Mouse (Mus musculus) liver, postnatal 0 days (tissue): ENCODE measurements around the gene Otub1. TPM values are rescaled to one million over a fixed set of nuclear protein-coding genes. Genes with fewer than 3 reads are reported as not detected.

Source experiments
- ATAC-seq: fragments of 200-750 bp; cut with Nextera tagmentation; 2 replicates; pipeline ENCODE4 v1.8.0; 2017; ENCODE audit warnings: mild to moderate bottlenecking, moderate library complexity
- DNase-seq: peaks from one replicate; pipeline ENCODE4 v3.0.0-alpha.2; 2016
- H3K27ac ChIP-seq: fragments of 300-500 bp; sonication (generic); 2 replicates; pipeline ENCODE4 v1.5.1; 2014; ENCODE audit warnings: antibody characterized with exemption, moderate library complexity, mild to moderate bottlenecking, low read depth
- H3K27me3 ChIP-seq: fragments of 300-500 bp; sonication (generic); 2 replicates; pipeline ENCODE4 v1.6.1; 2014; ENCODE audit warnings: low read length, control low read depth, mixed read lengths; ENCODE audit not compliant: insufficient read depth
- H3K36me3 ChIP-seq: fragments of 300-500 bp; sonication (generic); replicated peaks from 2 replicates; pipeline ENCODE4 v1.6.1; 2014; ENCODE audit warnings: mild to moderate bottlenecking, control low read depth, low read length, moderate library complexity, mixed read lengths; ENCODE audit not compliant: insufficient read depth
- H3K4me1 ChIP-seq: fragments of 300-500 bp; sonication (generic); 2 replicates; pipeline ENCODE4 v1.6.1; 2014; ENCODE audit warnings: antibody characterized with exemption, mild to moderate bottlenecking, control low read depth; ENCODE audit not compliant: insufficient read depth
- H3K4me2 ChIP-seq: fragments of 300-500 bp; sonication (generic); 2 replicates; pipeline ENCODE4 v1.6.1; 2014; ENCODE audit warnings: low read depth, mild to moderate bottlenecking, low read length, moderate library complexity, mixed read lengths
- H3K4me3 ChIP-seq: fragments of 300-500 bp; sonication (generic); 2 replicates; pipeline ENCODE4 v1.5.1; 2014; ENCODE audit warnings: low read depth, low read length
- H3K9ac ChIP-seq: fragments of 300-500 bp; sonication (generic); replicated peaks from 2 replicates; pipeline ENCODE4 v1.6.1; 2014; ENCODE audit warnings: mild to moderate bottlenecking, moderate library complexity
- H3K9me3 ChIP-seq: fragments of 300-500 bp; sonication (generic); 2 replicates; pipeline ENCODE4 v1.6.1; 2016; ENCODE audit warnings: mild to moderate bottlenecking, control low read depth, low read length, mixed read lengths
- EP300 ChIP-seq: IDR thresholded peaks from 2 replicates; pipeline ENCODE4 v1.6.1; 2016; ENCODE audit warnings: antibody characterized with exemption, low read depth, mild to moderate bottlenecking
- WGBS: fragments of 180-500 bp; shearing (Covaris S2); extraction: QIAGEN DNeasy Blood & Tissue Kit; methylation state at CpG from one replicate; pipeline ENCODE4 v1.1.7; 2014; ENCODE audit not compliant: insufficient replicate concordance; 5-methylcytosine and 5-hydroxymethylcytosine counted together
- polyA plus RNA-seq: library from polyadenylated mRNA; unstranded; fragments of >200 nt; fragmentation: Nextera tagmentation; extraction: Ambion mirVana; gene quantifications from 2 replicates; pipeline ENCODE4 v1.2.1, GENCODE M21; 2015

The Otub1 gene
- polyA plus RNA-seq, 1 experiment from 2014 or later: 57.9 TPM

DNA sequence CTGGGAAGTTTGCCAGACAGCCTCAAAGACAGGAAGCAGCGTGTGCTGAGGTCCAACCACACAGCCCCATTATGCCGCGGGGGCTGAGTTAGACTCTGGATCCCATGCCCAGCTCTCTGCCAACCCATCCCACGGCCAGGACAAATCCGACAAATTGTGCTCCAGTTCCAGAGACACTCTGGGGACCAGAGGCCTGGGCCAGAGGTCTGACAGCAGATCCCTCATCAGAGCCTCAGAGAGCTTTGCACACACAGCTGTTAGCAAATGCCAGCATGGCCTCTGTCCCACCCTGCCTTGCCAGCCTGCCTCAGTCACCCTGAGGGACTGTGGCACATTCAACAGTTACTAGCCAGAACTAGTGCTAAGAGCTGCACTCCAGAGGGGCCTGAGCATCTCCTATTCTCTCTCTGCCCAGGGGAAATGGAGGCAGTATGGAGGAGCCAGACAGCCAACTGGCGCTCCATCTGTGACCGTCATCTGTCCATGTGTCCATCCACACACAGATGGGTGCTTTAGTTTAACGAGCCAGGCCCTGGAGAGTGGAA lies 57.5 kb downstream of the Otub1 start:
- Histone ChIP-seq H3K4me1 (peaks cover 3% of the 10 kb centered on the region), H3K9ac (no peak overlapping the region), H3K4me3 (no peak overlapping the region), H3K4me2 (no peak overlapping the region), H3K27ac (no peak overlapping the region), H3K27me3 (peaks cover 10% of the 10 kb centered on the region), H3K36me3 (no peaks in the 10 kb centered on the region), H3K9me3 (no peaks in the 10 kb centered on the region)
- no peak for ATAC-seq
- no peak for DNase-seq
- 53% methylated on average over 8 of the region's 8 CpGs for WGBS
- TF ChIP-seq EP300: no peak

Other genes with a start within 250 kb of the Otub1 start
- gene Ppp1r14b, start 231.3 kb downstream of the Otub1 start, polyA plus RNA-seq: 48.3 and 57.2 TPM in 2 replicates
- gene Plcb3, start 229.8 kb downstream of the Otub1 start, polyA plus RNA-seq: 3.5 and 3.6 TPM in 2 replicates
- 78.5 and 79.0 TPM in 2 replicates for gene Fkbp2, start 225.8 kb downstream of the Otub1 start, polyA plus RNA-seq
- 11.9 and 13.7 TPM in 2 replicates for gene Vegfb, start 218.7 kb downstream of the Otub1 start, polyA plus RNA-seq
- gene Dnajc4, start 213.7 kb downstream of the Otub1 start, polyA plus RNA-seq: 10.9 and 11.2 TPM in 2 replicates
- 11.6 and 14.5 TPM in 2 replicates for gene Nudt22, start 210.2 kb downstream of the Otub1 start, polyA plus RNA-seq
- 2.9 and 4.1 TPM in 2 replicates for gene Trpt1, start 210.2 kb downstream of the Otub1 start, polyA plus RNA-seq
- 60.5 and 70.2 TPM in 2 replicates for gene Fermt3, start 186.8 kb downstream of the Otub1 start, polyA plus RNA-seq
- 47.2 and 51.4 TPM in 2 replicates for gene Stip1, start 166.3 kb downstream of the Otub1 start, polyA plus RNA-seq
- 11.7 and 14.9 TPM in 2 replicates for gene Macrod1, start 149.5 kb downstream of the Otub1 start, polyA plus RNA-seq
- 0.12 and 0.21 TPM in 2 replicates for gene Flrt1, start 100.6 kb downstream of the Otub1 start, polyA plus RNA-seq
- gene Cox8a, start 11.3 kb upstream of the Otub1 start, polyA plus RNA-seq: 1,162 and 1,195 TPM in 2 replicates
- gene Naa40, start 34.9 kb upstream of the Otub1 start, polyA plus RNA-seq: 14.7 and 16.5 TPM in 2 replicates
- gene Rcor2, start 61.0 kb upstream of the Otub1 start, polyA plus RNA-seq: 0.62 and 0.67 TPM in 2 replicates
- 11.9 and 12.5 TPM in 2 replicates for gene Mark2, start 135.5 kb upstream of the Otub1 start, polyA plus RNA-seq
- 2.2 and 3.6 TPM in 2 replicates for gene Spindoc, start 176.7 kb upstream of the Otub1 start, polyA plus RNA-seq
- gene 2700081O15Rik, start 211.3 kb upstream of the Otub1 start, polyA plus RNA-seq: 0.58 and 0.75 TPM in 2 replicates